Mouse (Mus musculus) heart, postnatal 0 days (tissue): ENCODE data around the gene Upp2.

Experiments
- CTCF ChIP-seq: IDR thresholded peaks from 2 replicates; pipeline ENCODE4 v1.5.1; 2016; ENCODE audit warnings: antibody characterized with exemption, control low read depth, low read depth
- EP300 ChIP-seq: IDR thresholded peaks from 2 replicates; pipeline ENCODE4 v1.6.1; 2016; ENCODE audit warnings: antibody characterized with exemption, low read depth

GRCm38 (mm10) chr2:58829981-58830742 lies 263.1 kb downstream of the Upp2 start:
- TF ChIP-seq CTCF (peak; percentile 39; the same call in 1 of the 2 replicates), EP300 (no peak)
